Mouse (Mus musculus): Measurements from ENCODE around the gene Gm13212. TPM values are rescaled to one million over a fixed set of nuclear protein-coding genes. Genes with fewer than 3 reads are reported as not detected.
A peak's percentile ranks its signal among the peaks of the same experiment; 100 is the strongest.
"Not testable (repeated sequence)": the region's sequence is repeated elsewhere in the genome, so short reads cannot be mapped to it uniquely, and the experiment has no call there.

The Gm13212 gene
- polyA plus RNA-seq, 1 experiment from 2014 or later = 0.55 TPM

DNA sequence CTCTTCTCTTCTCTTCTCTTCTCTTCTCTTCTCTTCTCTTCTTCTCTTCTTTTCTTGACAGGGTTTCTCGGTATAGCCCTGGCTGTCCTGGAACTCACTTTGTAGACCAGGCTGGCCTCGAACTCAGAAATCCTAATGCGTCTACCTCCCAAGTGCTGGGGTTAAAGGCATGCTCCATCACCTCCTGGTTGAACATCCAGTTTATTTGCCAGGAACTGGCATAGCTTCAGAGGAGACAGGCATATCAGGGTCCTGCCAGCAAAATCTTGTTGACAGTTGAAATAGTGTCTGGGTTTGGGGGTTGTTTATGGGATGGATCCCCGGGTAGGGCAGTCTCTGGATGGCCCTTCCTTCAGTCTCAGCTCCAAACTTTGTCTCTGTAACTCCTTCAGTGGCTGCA lies 9.8 kb downstream of the Gm13212 start:
- not testable (repeated sequence) for H3K4me3 ChIP-seq; DNase-seq (ENCODE audit: low spot score); H3K9me3 ChIP-seq; H3K27ac ChIP-seq; H3K27me3 ChIP-seq (ENCODE audit: insufficient read depth, poor library complexity, severe bottlenecking); H3K36me3 ChIP-seq; H3K4me1 ChIP-seq (replicated peaks)
- 84% methylated on average over 4 of the region's 4 CpGs for WGBS

DNA sequence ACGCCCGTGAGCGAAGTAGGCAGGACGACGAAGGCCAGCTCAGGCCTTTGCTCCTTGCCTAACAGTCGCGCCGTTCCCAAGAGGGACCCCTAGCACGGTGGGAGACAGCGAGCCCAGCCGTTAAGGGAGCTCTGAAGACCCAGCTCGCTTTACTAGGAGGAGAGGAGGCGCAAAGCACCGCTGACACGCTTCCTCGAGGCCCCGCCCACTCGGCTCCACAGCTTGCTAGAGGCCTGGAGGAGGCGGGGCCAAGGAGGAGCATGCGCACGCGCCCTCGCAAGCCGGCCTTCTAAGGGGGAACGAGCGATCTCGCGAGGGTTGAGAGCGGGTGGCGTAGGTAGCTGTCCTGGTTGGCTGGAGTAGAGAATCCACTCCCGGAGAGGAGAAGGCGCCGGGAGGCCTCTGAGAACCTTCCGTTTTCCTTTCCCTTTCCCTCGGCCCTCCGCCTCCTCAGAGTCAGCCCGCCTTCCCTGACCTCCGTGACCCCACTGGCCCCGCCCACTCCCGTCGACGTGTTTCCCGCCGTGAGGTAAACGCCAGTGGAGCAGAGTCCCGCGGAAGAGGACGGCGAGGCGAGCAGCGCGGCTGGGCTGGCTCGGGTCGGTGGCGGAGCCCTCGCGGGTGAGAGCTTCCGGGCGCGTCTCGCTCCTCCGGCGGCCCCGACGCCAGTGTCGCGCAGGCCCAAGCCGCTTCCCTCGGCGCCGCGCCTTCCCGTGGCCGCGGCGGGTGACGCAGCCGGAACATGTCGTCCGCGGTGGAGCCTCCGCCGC lies 55.6 kb downstream of the Gm13212 start:
- not testable (repeated sequence) for H3K27me3 ChIP-seq (ENCODE audit: insufficient read depth, poor library complexity, severe bottlenecking); H3K36me3 ChIP-seq; H3K4me1 ChIP-seq (replicated peaks); H3K27ac ChIP-seq
- Histone ChIP-seq H3K9me3 (peaks cover 18% of the 10 kb centered on the region), H3K4me3 (peak overlapping the region; percentile 36)
- peak; percentile 2 for DNase-seq (ENCODE audit: low spot score)
- 27% methylated on average over 81 of the region's 83 CpGs for WGBS

DNA sequence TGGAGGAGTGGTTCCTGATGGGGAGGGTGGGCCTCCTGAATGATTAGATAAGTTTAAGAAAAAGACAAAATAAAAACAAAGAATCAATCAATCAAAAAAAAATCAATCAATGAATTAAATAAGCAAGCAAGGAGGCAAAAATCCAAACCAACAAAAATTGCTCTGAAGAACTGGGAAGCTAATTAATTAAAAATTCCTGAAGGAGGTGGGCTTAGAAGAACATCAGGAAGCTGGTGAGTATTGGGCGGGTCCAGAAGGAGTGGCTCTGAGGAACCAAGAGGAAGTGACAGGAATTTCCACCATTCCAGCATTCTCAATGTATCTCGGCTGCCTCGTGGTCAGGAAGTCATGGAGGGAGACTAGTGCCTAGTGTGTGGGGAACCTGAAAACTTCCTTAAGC lies 85.4 kb downstream of the Gm13212 start, which contains the start of gene Zfp980:
Gene Zfp980 (plus strand): TSS at position 301 of the 400 bp plus-strand sequence.
- not testable (repeated sequence) for H3K36me3 ChIP-seq; H3K9me3 ChIP-seq; H3K27me3 ChIP-seq (ENCODE audit: insufficient read depth, poor library complexity, severe bottlenecking); H3K27ac ChIP-seq; H3K4me3 ChIP-seq; DNase-seq (ENCODE audit: low spot score); H3K4me1 ChIP-seq (replicated peaks)
- 85% methylated on average over 3 of the region's 3 CpGs for WGBS

DNA sequence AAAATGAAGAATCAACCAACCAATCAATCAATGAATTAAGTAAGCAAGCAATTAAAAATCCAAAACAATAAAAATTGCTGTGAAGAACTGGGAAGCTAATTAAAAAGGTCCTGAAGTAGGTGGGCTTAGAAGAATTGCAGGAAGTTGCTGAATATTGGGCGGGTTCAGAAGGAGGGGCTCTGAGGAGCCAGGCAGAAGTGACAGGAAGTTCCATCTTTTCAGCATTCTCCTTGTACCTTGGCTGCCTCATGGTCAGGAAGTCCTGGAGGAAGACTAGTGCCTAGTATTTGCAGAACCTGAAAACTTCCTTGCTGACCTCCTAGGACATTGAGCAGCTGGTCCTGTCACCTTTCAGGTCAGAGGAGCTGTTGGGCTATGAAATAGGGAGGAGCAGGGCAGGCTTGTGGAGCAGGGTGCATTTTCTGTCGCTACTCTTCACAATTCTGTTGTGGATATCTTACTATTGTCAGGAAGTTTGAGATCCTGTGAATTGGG lies 89.4 kb downstream of the Gm13212 start:
- H3K4me1 ChIP-seq (replicated peaks); DNase-seq (ENCODE audit: low spot score); H3K4me3 ChIP-seq; H3K27ac ChIP-seq; H3K27me3 ChIP-seq (ENCODE audit: insufficient read depth, poor library complexity, severe bottlenecking); H3K36me3 ChIP-seq; H3K9me3 ChIP-seq: not testable (repeated sequence)
- 72% methylated on average over 2 of the region's 2 CpGs for WGBS

Other genes starting within 250 kb of the Gm13212 start
- 0.05 TPM in 1 of 2 replicates, not detected in the other for gene Zfp990, start 74.4 kb upstream of the Gm13212 start, polyA plus RNA-seq (2016; fragmentation: Nextera tagmentation; extraction: Ambion mirVana)
- not detected in 2 replicates for gene Zfp980, start 85.5 kb downstream of the Gm13212 start, polyA plus RNA-seq (2016; fragmentation: Nextera tagmentation; extraction: Ambion mirVana)